Mouse (Mus musculus): ENCODE data around the gene Dnajc16. TPM values are rescaled to one million over a fixed set of nuclear protein-coding genes. Genes with fewer than 3 reads are reported as not detected.
A peak's percentile ranks its signal among the peaks of the same experiment; 100 is the strongest.

The Dnajc16 gene
- polyA plus RNA-seq, 1 experiment from 2014 or later, result 3.3 TPM

GRCm38 (mm10) chr4:141755375-141755930 is 35.3 kb downstream of the Dnajc16 start:
- H3K36me3 ChIP-seq (ENCODE audit: control insufficient read depth, insufficient read depth), result peaks cover 14% of the 10 kb centered on the region; the same call in 1 of the 2 replicates
- H3K27ac ChIP-seq (ENCODE audit: low read depth, low read length), result no peak overlapping the region
- 88% methylated on average over 19 of the region's 19 CpGs for WGBS

DNA sequence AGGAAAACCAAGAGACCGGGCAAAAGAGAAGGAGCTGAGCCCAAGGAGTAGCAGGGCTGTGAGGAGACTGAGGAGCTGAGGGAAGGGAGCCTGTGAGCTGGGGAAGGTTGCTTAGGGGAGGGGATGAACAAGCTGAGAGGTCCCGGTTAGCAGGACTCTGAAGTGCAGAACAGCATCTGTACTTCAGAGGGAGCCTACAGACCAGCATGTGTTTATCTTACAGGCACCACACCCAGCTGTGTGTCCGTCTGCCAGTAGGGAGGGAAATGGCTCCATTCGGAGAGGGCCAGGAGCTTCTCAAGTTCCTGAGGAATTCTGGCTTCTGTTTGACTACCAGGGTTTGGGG is 38.7 kb downstream of the Dnajc16 start:
- Histone ChIP-seq H3K4me1 (replicated peaks; ENCODE audit: control insufficient read depth, insufficient read depth, low read length) (0 out of 2 replicates have a peak, but pooled peaks cover 3% of the 10 kb centered on the region), H3K4me3 (ENCODE audit: low read depth, low read length) (no peak overlapping the region), H3K9ac (ENCODE audit: low read depth, low read length) (no peak overlapping the region), H3K36me3 (ENCODE audit: control insufficient read depth, insufficient read depth) (no peaks in the 10 kb centered on the region), H3K27ac (ENCODE audit: low read depth, low read length) (no peak overlapping the region), H3K4me2 (replicated peaks; ENCODE audit: low read depth) (no peak overlapping the region), H3K27me3 (replicated peaks; ENCODE audit: control insufficient read depth, insufficient read depth, low read length) (no peaks in the 10 kb centered on the region), H3K9me3 (ENCODE audit: control insufficient read depth) (no peaks in the 10 kb centered on the region)
- 6% methylated on average over 4 of the region's 4 CpGs for WGBS
- peak; percentile 43 for TF ChIP-seq CTCF (IDR thresholded peaks at IDR 0.05; ENCODE audit: low read depth)
- ATAC-seq, result no peak

More at GRCm38 (mm10) chr4:141755375-141755930, 35.3 kb downstream of the Dnajc16 start:
- no peaks in the 10 kb centered on the region for H3K27me3 ChIP-seq (replicated peaks; ENCODE audit: control insufficient read depth, insufficient read depth, low read length)
- no peak for ATAC-seq
- H3K4me2 ChIP-seq (replicated peaks; ENCODE audit: low read depth), result no peak overlapping the region
- no peak overlapping the region for H3K4me3 ChIP-seq (ENCODE audit: low read depth, low read length)
- H3K9me3 ChIP-seq (ENCODE audit: control insufficient read depth), result no peaks in the 10 kb centered on the region
- no peak for TF ChIP-seq CTCF (IDR thresholded peaks at IDR 0.05; ENCODE audit: low read depth)
- H3K4me1 ChIP-seq (replicated peaks; ENCODE audit: control insufficient read depth, insufficient read depth, low read length), result no peaks in the 10 kb centered on the region
- H3K9ac ChIP-seq (ENCODE audit: low read depth, low read length), result no peak overlapping the region

DNA sequence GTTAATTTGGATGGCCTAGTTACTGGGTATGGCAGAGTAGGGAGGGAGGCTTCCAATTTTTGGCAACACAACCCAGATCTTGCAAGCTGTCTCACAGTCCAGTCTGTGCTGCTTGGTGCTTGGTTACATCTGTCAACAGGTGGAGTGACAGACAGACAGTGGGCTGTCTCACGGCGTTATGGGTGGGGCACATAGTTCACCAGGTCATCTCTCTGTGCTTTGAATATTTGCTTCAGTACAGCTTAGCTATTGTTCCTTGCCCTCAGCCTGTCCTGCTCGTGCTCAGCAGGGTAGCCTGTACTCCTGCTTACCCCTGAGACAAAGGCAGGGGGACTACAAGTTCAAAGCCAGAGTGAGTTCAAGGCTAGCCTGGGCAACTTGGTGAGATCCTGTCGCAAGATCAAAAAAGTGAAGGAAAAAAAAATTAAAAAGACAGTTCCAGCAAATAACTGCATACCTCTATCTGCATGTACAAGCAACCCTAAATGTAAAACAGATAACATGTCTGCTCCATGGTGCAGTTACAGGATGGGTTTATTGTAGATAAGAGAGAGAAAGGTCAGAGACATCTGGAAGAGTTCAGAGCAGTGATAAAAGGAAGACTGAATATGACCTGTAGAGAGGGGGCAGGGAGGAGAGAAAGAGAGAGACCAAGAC is 39.2 kb downstream of the Dnajc16 start:
- Histone ChIP-seq H3K4me2 (replicated peaks; ENCODE audit: low read depth) (no peak overlapping the region), H3K27ac (ENCODE audit: low read depth, low read length) (no peak overlapping the region), H3K9me3 (ENCODE audit: control insufficient read depth) (no peaks in the 10 kb centered on the region), H3K36me3 (ENCODE audit: control insufficient read depth, insufficient read depth) (no peaks in the 10 kb centered on the region), H3K9ac (ENCODE audit: low read depth, low read length) (no peak overlapping the region), H3K4me3 (ENCODE audit: low read depth, low read length) (no peak overlapping the region), H3K4me1 (replicated peaks; ENCODE audit: control insufficient read depth, insufficient read depth, low read length) (0 out of 2 replicates have a peak, but pooled peaks cover 3% of the 10 kb centered on the region), H3K27me3 (replicated peaks; ENCODE audit: control insufficient read depth, insufficient read depth, low read length) (no peaks in the 10 kb centered on the region)
- no peak for ATAC-seq
- WGBS, result 26% methylated on average over 4 of the region's 4 CpGs
- no peak for TF ChIP-seq CTCF (IDR thresholded peaks at IDR 0.05; ENCODE audit: low read depth)

DNA sequence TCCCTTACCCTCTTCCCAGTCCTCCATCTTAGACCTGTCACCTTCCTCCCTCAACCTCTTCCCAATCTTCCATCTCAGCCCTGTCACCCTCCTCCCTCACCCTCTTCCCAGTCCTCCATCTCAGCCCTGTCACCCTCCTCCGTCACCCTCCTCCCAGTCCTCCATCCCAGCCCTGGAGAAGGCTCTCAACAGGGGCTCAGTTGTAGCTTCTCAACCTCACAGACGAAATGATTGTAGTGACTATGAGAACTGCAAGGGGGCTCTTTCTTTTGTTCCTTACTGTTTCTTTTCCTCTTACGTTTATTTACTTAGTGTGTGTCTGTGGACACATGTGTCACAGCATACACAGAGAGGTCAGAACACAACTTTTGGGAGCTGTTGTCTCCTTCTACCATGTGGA is 39.9 kb downstream of the Dnajc16 start:
- 73% methylated on average over 3 of the region's 3 CpGs for WGBS
- H3K36me3 ChIP-seq (ENCODE audit: control insufficient read depth, insufficient read depth), result no peaks in the 10 kb centered on the region
- TF ChIP-seq CTCF (IDR thresholded peaks at IDR 0.05; ENCODE audit: low read depth), result no peak
- H3K4me1 ChIP-seq (replicated peaks; ENCODE audit: control insufficient read depth, insufficient read depth, low read length), result 0 out of 2 replicates have a peak, but pooled peaks cover 3% of the 10 kb centered on the region
- no peak overlapping the region for H3K27ac ChIP-seq (ENCODE audit: low read depth, low read length)
- H3K9ac ChIP-seq (ENCODE audit: low read depth, low read length), result no peak overlapping the region
- no peak overlapping the region for H3K4me2 ChIP-seq (replicated peaks; ENCODE audit: low read depth)
- no peaks in the 10 kb centered on the region for H3K27me3 ChIP-seq (replicated peaks; ENCODE audit: control insufficient read depth, insufficient read depth, low read length)
- H3K9me3 ChIP-seq (ENCODE audit: control insufficient read depth), result no peaks in the 10 kb centered on the region
- no peak overlapping the region for H3K4me3 ChIP-seq (ENCODE audit: low read depth, low read length)
- no peak for ATAC-seq

DNA sequence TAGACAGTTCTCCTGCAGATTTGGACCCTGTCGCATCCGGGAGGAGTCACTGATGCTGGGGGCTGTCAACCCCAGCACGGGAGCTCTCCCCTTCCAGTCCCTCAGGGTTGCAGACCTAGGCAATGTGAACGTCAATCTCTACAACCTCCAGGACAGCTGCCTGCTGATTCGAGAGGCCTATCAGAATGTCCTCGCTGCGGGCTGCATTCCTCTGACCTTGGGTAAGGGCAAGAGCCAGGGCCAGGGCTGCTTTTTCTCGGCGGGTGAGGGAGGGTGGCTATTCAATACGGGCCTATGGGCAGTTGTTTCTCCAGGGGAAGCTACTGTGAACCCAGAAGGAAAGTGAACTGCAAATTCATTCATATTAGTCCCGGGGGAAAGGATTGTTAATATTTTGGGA is 41.2 kb downstream of the Dnajc16 start:
- H3K4me2 ChIP-seq (replicated peaks; ENCODE audit: low read depth), result no peak overlapping the region; the same call in 1 of the 2 replicates
- 44% methylated on average over 11 of the region's 11 CpGs for WGBS
- no peak overlapping the region for H3K4me3 ChIP-seq (ENCODE audit: low read depth, low read length)
- TF ChIP-seq CTCF (IDR thresholded peaks at IDR 0.05; ENCODE audit: low read depth), result no peak
- H3K9ac ChIP-seq (ENCODE audit: low read depth, low read length), result no peak overlapping the region; the same call in 1 of the 2 replicates
- H3K27ac ChIP-seq (ENCODE audit: low read depth, low read length), result no peak overlapping the region
- no peaks in the 10 kb centered on the region for H3K36me3 ChIP-seq (ENCODE audit: control insufficient read depth, insufficient read depth)
- no peaks in the 10 kb centered on the region for H3K27me3 ChIP-seq (replicated peaks; ENCODE audit: control insufficient read depth, insufficient read depth, low read length)
- H3K4me1 ChIP-seq (replicated peaks; ENCODE audit: control insufficient read depth, insufficient read depth, low read length), result 0 out of 2 replicates have a peak, but pooled peaks cover 3% of the 10 kb centered on the region
- H3K9me3 ChIP-seq (ENCODE audit: control insufficient read depth), result no peaks in the 10 kb centered on the region
- ATAC-seq, result no peak

- Histone ChIP-seq H3K27ac (ENCODE audit: low read depth, low read length) (peak within 1 kb of the TSS; percentile 60), H3K9me3 (ENCODE audit: control insufficient read depth) (no peaks in the 10 kb centered on the region), H3K4me1 (replicated peaks; ENCODE audit: control insufficient read depth, insufficient read depth, low read length) (0 out of 2 replicates have a peak, but pooled peaks cover 3% of the 10 kb centered on the region), H3K4me2 (replicated peaks; ENCODE audit: low read depth) (peak within 1 kb of the TSS; percentile 71), H3K27me3 (replicated peaks; ENCODE audit: control insufficient read depth, insufficient read depth, low read length) (no peaks in the 10 kb centered on the region), H3K36me3 (ENCODE audit: control insufficient read depth, insufficient read depth) (no peaks in the 10 kb centered on the region), H3K9ac (ENCODE audit: low read depth, low read length) (peak within 1 kb of the TSS; percentile 48), H3K4me3 (ENCODE audit: low read depth, low read length) (peak within 1 kb of the TSS; percentile 52)
- peak; percentile 65 for ATAC-seq
- no peak for TF ChIP-seq CTCF (IDR thresholded peaks at IDR 0.05; ENCODE audit: low read depth)
- 14% methylated on average over 25 of the region's 25 CpGs for WGBS
These were observed 44.0 kb downstream of the Dnajc16 start, which contains the start of gene Agmat for GRCm38 (mm10) chr4:141746578-141747346. Gene Agmat, plus strand, starts transcription at chr4:141746672.
